Mouse (Mus musculus): ENCODE results near the gene Gm42906. TPM values are rescaled to one million over a fixed set of nuclear protein-coding genes. Genes with fewer than 3 reads are reported as not detected.
A peak's percentile ranks its signal among the peaks of the same experiment; 100 is the strongest.

Gene Gm42906
- total RNA-seq, 2 experiments from 2014 or later, result not detected

GRCm38 (mm10) chr5:151399918-151400556, 27.9 kb downstream of the Gm42906 start:
- DNase-seq (ENCODE audit: low spot score in 2 of 2), result no peak
- intact Hi-C loops (cut with DNase I), result no loop called here

- intact Hi-C loops (cut with DNase I), result no loop called here
- peak in 1 of 2 experiments; percentile 65 for DNase-seq (ENCODE audit: low spot score in 2 of 2)
These were observed 31.8 kb downstream of the Gm42906 start for GRCm38 (mm10) chr5:151396119-151396518.

GRCm38 (mm10) chr5:151394690-151395089, 33.3 kb downstream of the Gm42906 start:
- DNase-seq (ENCODE audit: low spot score in 2 of 2), result peak in 1 of 2 experiments; percentile 73
- intact Hi-C loops (cut with DNase I), result no loop called here

GRCm38 (mm10) chr5:151393821-151394662, 33.9 kb downstream of the Gm42906 start:
- intact Hi-C loops (cut with DNase I), result no loop called here

GRCm38 (mm10) chr5:151389827-151390226, 38.1 kb downstream of the Gm42906 start:
- intact Hi-C loops (cut with DNase I), result no loop called here
- no peak for DNase-seq (ENCODE audit: low spot score in 2 of 2)

More at GRCm38 (mm10) chr5:151393821-151394662, 33.9 kb downstream of the Gm42906 start:
- peak in 1 of 2 experiments; percentile 31 for DNase-seq (ENCODE audit: low spot score in 2 of 2)

GRCm38 (mm10) chr5:151379896-151380295, 48.1 kb downstream of the Gm42906 start:
- peak in 1 of 2 experiments; percentile 64 for DNase-seq (ENCODE audit: low spot score in 2 of 2)
- intact Hi-C loops (cut with DNase I), result no loop called here

- DNase-seq (ENCODE audit: low spot score in 2 of 2), result no peak
- intact Hi-C loops (cut with DNase I), result no loop called here
These were observed 48.8 kb downstream of the Gm42906 start for GRCm38 (mm10) chr5:151379210-151379609.

- intact Hi-C loops (cut with DNase I), result no loop called here
- no peak for DNase-seq (ENCODE audit: low spot score in 2 of 2)
These were observed 51.0 kb downstream of the Gm42906 start for GRCm38 (mm10) chr5:151376931-151377330.

GRCm38 (mm10) chr5:151374825-151375224, 53.1 kb downstream of the Gm42906 start:
- DNase-seq (ENCODE audit: low spot score in 2 of 2), result no peak
- intact Hi-C loops (cut with DNase I), result no loop called here

- intact Hi-C loops (cut with DNase I), result no loop called here
These were observed 56.8 kb downstream of the Gm42906 start for GRCm38 (mm10) chr5:151371130-151371529.

GRCm38 (mm10) chr5:151369306-151369721, 58.6 kb downstream of the Gm42906 start:
- intact Hi-C loops (cut with DNase I), result loop anchor here (2.0 to 5.0 kb wide), 3 partner anchors 227 to 307 kb away; partner anchors contain the start of gene Rfc3
- DNase-seq (ENCODE audit: low spot score in 2 of 2), result peak; percentile 10 to 19

More at GRCm38 (mm10) chr5:151371130-151371529, 56.8 kb downstream of the Gm42906 start:
- no peak for DNase-seq (ENCODE audit: low spot score in 2 of 2)

- peak; percentile 100 for DNase-seq (ENCODE audit: low spot score in 2 of 2)
- intact Hi-C loops (cut with DNase I), result loop anchor here (1.0 to 5.0 kb wide), 4 partner anchors 226 to 695 kb away; partner anchors contain the start of genes Pds5b and Rfc3
These were observed 59.4 kb downstream of the Gm42906 start for GRCm38 (mm10) chr5:151368395-151369190.

GRCm38 (mm10) chr5:151367881-151368394, 60.0 kb downstream of the Gm42906 start:
- peak in 1 of 2 experiments; percentile 65 for DNase-seq (ENCODE audit: low spot score in 2 of 2)
- intact Hi-C loops (cut with DNase I), result loop anchor here (1.0 to 5.0 kb wide), 4 partner anchors 225 to 695 kb away; partner anchors contain the start of genes Pds5b and Rfc3

GRCm38 (mm10) chr5:151367317-151367716, 60.6 kb downstream of the Gm42906 start:
- intact Hi-C loops (cut with DNase I), result loop anchor here (5.0 kb wide), 2 partner anchors 285 to 305 kb away; partner anchors contain the start of gene Rfc3
- no peak for DNase-seq (ENCODE audit: low spot score in 2 of 2)

- no peak for DNase-seq (ENCODE audit: low spot score in 2 of 2)
- intact Hi-C loops (cut with DNase I), result no loop called here
These were observed 64.5 kb downstream of the Gm42906 start for GRCm38 (mm10) chr5:151363343-151364000.

- intact Hi-C loops (cut with DNase I), result no loop called here
- DNase-seq (ENCODE audit: low spot score in 2 of 2), result no peak
These were observed 78.3 kb downstream of the Gm42906 start for GRCm38 (mm10) chr5:151349616-151350015.

GRCm38 (mm10) chr5:151348418-151348817, 79.5 kb downstream of the Gm42906 start:
- DNase-seq (ENCODE audit: low spot score in 2 of 2), result no peak
- intact Hi-C loops (cut with DNase I), result no loop called here

GRCm38 (mm10) chr5:151346626-151347025, 81.3 kb downstream of the Gm42906 start:
- no peak for DNase-seq (ENCODE audit: low spot score in 2 of 2)
- intact Hi-C loops (cut with DNase I), result no loop called here

- intact Hi-C loops (cut with DNase I), result no loop called here
- DNase-seq (ENCODE audit: low spot score in 2 of 2), result no peak
These were observed 83.2 kb downstream of the Gm42906 start for GRCm38 (mm10) chr5:151344737-151345136.
